Mouse (Mus musculus) brown adipose tissue, adult 24 weeks (tissue): ENCODE results near the gene Dlg4. TPM values are rescaled to one million over a fixed set of nuclear protein-coding genes. Genes with fewer than 3 reads are reported as not detected.
A peak's percentile ranks its signal among the peaks of the same experiment; 100 is the strongest.
"Not testable (repeated sequence)": the region's sequence is repeated elsewhere in the genome, so short reads cannot be mapped to it uniquely, and the experiment has no call there.

ENCODE experiments used
- H3K27ac ChIP-seq: fragments of 200-500 bp; replicated peaks from 2 replicates; pipeline ENCODE4 v1.5.1; 2012; ENCODE audit warnings: low read depth, mild to moderate bottlenecking, low read length
- H3K4me1 ChIP-seq: fragments of 200-500 bp; 2 replicates; pipeline ENCODE4 v1.6.1; 2012; ENCODE audit warnings: low read length, mixed read lengths; ENCODE audit not compliant: control insufficient read depth, insufficient read depth, insufficient read length
- H3K4me3 ChIP-seq: fragments of 200-500 bp; 2 replicates; pipeline ENCODE4 v1.5.1; 2012; ENCODE audit warnings: low read depth, mild to moderate bottlenecking, low read length, moderate library complexity; ENCODE audit not compliant: insufficient read depth
- polyA plus RNA-seq: library from polyadenylated mRNA; stranded (reverse); fragments of >200 nt; gene quantifications from 2 replicates; pipeline ENCODE4 v1.2.4, GENCODE M21; 2012; ENCODE audit not compliant: missing spikeins, insufficient read depth, insufficient read length

Dlg4 gene
- polyA plus RNA-seq, 1 experiment: 2.7 TPM

- not testable (repeated sequence) for H3K27ac ChIP-seq, H3K4me3 ChIP-seq, H3K4me1 ChIP-seq
These were observed 53.9 kb downstream of the Dlg4 start for GRCm38 (mm10) chr11:70070603-70071002.

- no peaks in the 10 kb centered on the region for H3K4me1 ChIP-seq
- no peak overlapping the region for H3K27ac ChIP-seq
- H3K4me3 ChIP-seq: no peak overlapping the region
These were observed 57.8 kb downstream of the Dlg4 start for GRCm38 (mm10) chr11:70074379-70075071.

GRCm38 (mm10) chr11:70075581-70075980 is 58.8 kb downstream of the Dlg4 start:
- no peaks in the 10 kb centered on the region for H3K4me1 ChIP-seq
- H3K4me3 ChIP-seq: no peak overlapping the region
- H3K27ac ChIP-seq: no peak overlapping the region

GRCm38 (mm10) chr11:70077441-70077840 is 60.7 kb downstream of the Dlg4 start:
- no peak overlapping the region for H3K27ac ChIP-seq
- no peaks in the 10 kb centered on the region for H3K4me1 ChIP-seq
- no peak overlapping the region for H3K4me3 ChIP-seq

GRCm38 (mm10) chr11:70079175-70079574 is 62.4 kb downstream of the Dlg4 start:
- Histone ChIP-seq H3K4me3 (no peak overlapping the region), H3K27ac (no peak overlapping the region), H3K4me1 (no peaks in the 10 kb centered on the region)

GRCm38 (mm10) chr11:70079928-70080327 is 63.2 kb downstream of the Dlg4 start:
- Histone ChIP-seq H3K4me3 (no peak overlapping the region), H3K4me1 (no peaks in the 10 kb centered on the region), H3K27ac (no peak overlapping the region)

GRCm38 (mm10) chr11:70080803-70081590 is 64.3 kb downstream of the Dlg4 start:
- Histone ChIP-seq H3K27ac (no peak overlapping the region), H3K4me3 (no peak overlapping the region), H3K4me1 (no peaks in the 10 kb centered on the region)

- no peaks in the 10 kb centered on the region for H3K4me1 ChIP-seq
- no peak overlapping the region for H3K4me3 ChIP-seq
- H3K27ac ChIP-seq: peak overlapping the region; percentile 81; the same call in 1 of the 2 replicates
These were observed 67.8 kb downstream of the Dlg4 start for GRCm38 (mm10) chr11:70084563-70084962.

GRCm38 (mm10) chr11:70091986-70092783 is 75.4 kb downstream of the Dlg4 start, which contains the start of gene Asgr2:
Gene Asgr2, plus strand, starts transcription at chr11:70092644.
- Histone ChIP-seq H3K4me1 (no peaks in the 10 kb centered on the region), H3K4me3 (no peak within 1 kb of the TSS), H3K27ac (peak within 1 kb of the TSS; percentile 48)

Other genes with a start within 250 kb of the Dlg4 start
- 1.7 and 2.4 TPM in 2 replicates for gene Chrnb1, start 221.0 kb upstream of the Dlg4 start, polyA plus RNA-seq
- 5.6 and 7.5 TPM in 2 replicates for gene Fgf11, start 215.1 kb upstream of the Dlg4 start, polyA plus RNA-seq
- 1.2 TPM in 1 of 2 replicates, not detected in the other for gene Tmem102, start 211.3 kb upstream of the Dlg4 start, polyA plus RNA-seq
- not detected in 2 replicates for gene Gm39566, start 201.6 kb upstream of the Dlg4 start, polyA plus RNA-seq
- not detected in 2 replicates for gene Spem2, start 198.5 kb upstream of the Dlg4 start, polyA plus RNA-seq
- not detected in 2 replicates for gene Spem1, start 194.8 kb upstream of the Dlg4 start, polyA plus RNA-seq
- gene Nlgn2, start 179.2 kb upstream of the Dlg4 start, polyA plus RNA-seq: 1.8 and 2.7 TPM in 2 replicates
- gene Tmem256, start 178.4 kb upstream of the Dlg4 start, polyA plus RNA-seq: 206 and 248 TPM in 2 replicates
- gene Plscr3, start 170.6 kb upstream of the Dlg4 start, polyA plus RNA-seq: 18.7 TPM in 2 replicates
- gene Tnk1, start 158.2 kb upstream of the Dlg4 start, polyA plus RNA-seq: not detected in 2 replicates
- gene Tmem95, start 138.9 kb upstream of the Dlg4 start, polyA plus RNA-seq: not detected in 2 replicates
- 2.5 and 3.3 TPM in 2 replicates for gene Kctd11, start 135.5 kb upstream of the Dlg4 start, polyA plus RNA-seq
- gene Acap1, start 121.4 kb upstream of the Dlg4 start, polyA plus RNA-seq: not detected in 2 replicates
- 3.2 TPM in 1 of 2 replicates, not detected in the other for gene 2810408A11Rik, start 116.0 kb upstream of the Dlg4 start, polyA plus RNA-seq
- gene Neurl4, start 115.9 kb upstream of the Dlg4 start, polyA plus RNA-seq: 16.9 and 18.4 TPM in 2 replicates
- 23.6 and 24.3 TPM in 2 replicates for gene Gps2, start 103.1 kb upstream of the Dlg4 start, polyA plus RNA-seq
- gene Eif5a, start 95.0 kb upstream of the Dlg4 start, polyA plus RNA-seq: 424 and 439 TPM in 2 replicates
- 37.9 and 76.4 TPM in 2 replicates for gene Ybx2, start 81.1 kb upstream of the Dlg4 start, polyA plus RNA-seq
- 466 and 489 TPM in 2 replicates for gene Slc2a4, start 68.8 kb upstream of the Dlg4 start, polyA plus RNA-seq
- not detected in 2 replicates for gene Cldn7, start 52.2 kb upstream of the Dlg4 start, polyA plus RNA-seq
- 82.4 and 122 TPM in 2 replicates for gene Ctdnep1, start 35.8 kb upstream of the Dlg4 start, polyA plus RNA-seq
- 66.7 and 78.0 TPM in 2 replicates for gene Elp5, start 34.4 kb upstream of the Dlg4 start, polyA plus RNA-seq
- 576 and 663 TPM in 2 replicates for gene Gabarap, start 25.8 kb upstream of the Dlg4 start, polyA plus RNA-seq
- 24.2 and 26.4 TPM in 2 replicates for gene Phf23, start 21.2 kb upstream of the Dlg4 start, polyA plus RNA-seq
- gene Dvl2, start 16.3 kb upstream of the Dlg4 start, polyA plus RNA-seq: 2.6 and 4.9 TPM in 2 replicates
- gene Acadvl, start 1.5 kb upstream of the Dlg4 start, polyA plus RNA-seq: 1,981 and 2,287 TPM in 2 replicates
- 0.87 TPM in 1 of 2 replicates, not detected in the other for gene Asgr1, start 37.1 kb downstream of the Dlg4 start, polyA plus RNA-seq
- gene Asgr2, start 75.7 kb downstream of the Dlg4 start, polyA plus RNA-seq: not detected in 2 replicates
- 13.1 and 16.8 TPM in 2 replicates for gene Mgl2, start 113.4 kb downstream of the Dlg4 start, polyA plus RNA-seq
- gene Clec10a, start 139.3 kb downstream of the Dlg4 start, polyA plus RNA-seq: 8.7 and 15.9 TPM in 2 replicates
- not detected in 2 replicates for gene Slc16a11, start 195.8 kb downstream of the Dlg4 start, polyA plus RNA-seq
- gene Slc16a13, start 204.1 kb downstream of the Dlg4 start, polyA plus RNA-seq: 0.67 and 2.2 TPM in 2 replicates
- gene Bcl6b, start 212.9 kb downstream of the Dlg4 start, polyA plus RNA-seq: 7.0 and 13.4 TPM in 2 replicates
- 28.7 and 40.6 TPM in 2 replicates for gene 0610010K14Rik, start 221.0 kb downstream of the Dlg4 start, polyA plus RNA-seq
- 4.0 and 4.8 TPM in 2 replicates for gene Gm21988, start 222.9 kb downstream of the Dlg4 start, polyA plus RNA-seq
- gene Rnasek, start 222.9 kb downstream of the Dlg4 start, polyA plus RNA-seq: 214 and 232 TPM in 2 replicates
- gene Alox12, start 238.4 kb downstream of the Dlg4 start, polyA plus RNA-seq: 0.44 and 1.5 TPM in 2 replicates